Mouse (Mus musculus): ENCODE results near the gene Zfp574. TPM values are rescaled to one million over a fixed set of nuclear protein-coding genes. Genes with fewer than 3 reads are reported as not detected.
A peak's percentile ranks its signal among the peaks of the same experiment; 100 is the strongest.

Gene Zfp574
- polyA plus RNA-seq, 1 experiment from 2014 or later = 12.9 TPM

GRCm38 (mm10) chr7:25052587-25052986 lies 19.8 kb upstream of the Zfp574 start:
- 66% methylated on average over 3 of the region's 3 CpGs for WGBS
- no peak for DNase-seq (ENCODE audit: low spot score)
- Histone ChIP-seq H3K4me1 (replicated peaks; ENCODE audit: control insufficient read depth, insufficient read depth) (no peaks in the 10 kb centered on the region), H3K27me3 (ENCODE audit: control insufficient read depth, insufficient read depth, low read length) (no peaks in the 10 kb centered on the region), H3K4me2 (replicated peaks; ENCODE audit: low read depth) (no peak overlapping the region), H3K9ac (ENCODE audit: low read length) (no peak overlapping the region), H3K27ac (replicated peaks) (no peak overlapping the region), H3K36me3 (ENCODE audit: control insufficient read depth, insufficient read depth, low read length) (0 out of 2 replicates have a peak, but pooled peaks cover 3% of the 10 kb centered on the region), H3K4me3 (ENCODE audit: low read depth, low read length) (no peak overlapping the region), H3K9me3 (ENCODE audit: control insufficient read depth, low read length) (no peaks in the 10 kb centered on the region)
- TF ChIP-seq EP300 (optimal IDR thresholded peaks at IDR 0.05) (no peak), CTCF (IDR thresholded peaks at IDR 0.05; ENCODE audit: low read depth) (no peak)
- ATAC-seq (ENCODE audit: low FRiP score, low TSS enrichment) = no peak

- WGBS = 61% methylated on average over 4 of the region's 4 CpGs
- no peaks in the 10 kb centered on the region for H3K9me3 ChIP-seq (ENCODE audit: control insufficient read depth, low read length)
- ATAC-seq (ENCODE audit: low FRiP score, low TSS enrichment) (no peak), DNase-seq (ENCODE audit: low spot score) (no peak)
- peaks cover 5% of the 10 kb centered on the region for H3K36me3 ChIP-seq (ENCODE audit: control insufficient read depth, insufficient read depth, low read length)
- no peak overlapping the region for H3K4me2 ChIP-seq (replicated peaks; ENCODE audit: low read depth)
- TF ChIP-seq EP300 (optimal IDR thresholded peaks at IDR 0.05) = no peak
- TF ChIP-seq CTCF (IDR thresholded peaks at IDR 0.05; ENCODE audit: low read depth) = no peak
- no peak overlapping the region for H3K9ac ChIP-seq (ENCODE audit: low read length)
- H3K27ac ChIP-seq (replicated peaks) = no peak overlapping the region
- no peaks in the 10 kb centered on the region for H3K27me3 ChIP-seq (ENCODE audit: control insufficient read depth, insufficient read depth, low read length)
- H3K4me1 ChIP-seq (replicated peaks; ENCODE audit: control insufficient read depth, insufficient read depth) = no peaks in the 10 kb centered on the region
- no peak overlapping the region for H3K4me3 ChIP-seq (ENCODE audit: low read depth, low read length)
These were observed 15.4 kb upstream of the Zfp574 start for GRCm38 (mm10) chr7:25056951-25057350.

GRCm38 (mm10) chr7:25057888-25058287 lies 14.5 kb upstream of the Zfp574 start:
- no peak overlapping the region for H3K4me3 ChIP-seq (ENCODE audit: low read depth, low read length)
- no peak for DNase-seq (ENCODE audit: low spot score)
- H3K27me3 ChIP-seq (ENCODE audit: control insufficient read depth, insufficient read depth, low read length) = no peaks in the 10 kb centered on the region
- no peak overlapping the region for H3K27ac ChIP-seq (replicated peaks)
- no peak overlapping the region for H3K9ac ChIP-seq (ENCODE audit: low read length)
- no peak for ATAC-seq (ENCODE audit: low FRiP score, low TSS enrichment)
- 90% methylated on average over 5 of the region's 5 CpGs for WGBS
- H3K36me3 ChIP-seq (ENCODE audit: control insufficient read depth, insufficient read depth, low read length) = peaks cover 5% of the 10 kb centered on the region
- no peak overlapping the region for H3K4me2 ChIP-seq (replicated peaks; ENCODE audit: low read depth)
- H3K9me3 ChIP-seq (ENCODE audit: control insufficient read depth, low read length) = no peaks in the 10 kb centered on the region
- H3K4me1 ChIP-seq (replicated peaks; ENCODE audit: control insufficient read depth, insufficient read depth) = no peaks in the 10 kb centered on the region
- no peak for TF ChIP-seq CTCF (IDR thresholded peaks at IDR 0.05; ENCODE audit: low read depth)
- TF ChIP-seq EP300 (optimal IDR thresholded peaks at IDR 0.05) = no peak

- DNase-seq (ENCODE audit: low spot score) = no peak
- Histone ChIP-seq H3K4me3 (ENCODE audit: low read depth, low read length) (no peak overlapping the region), H3K27me3 (ENCODE audit: control insufficient read depth, insufficient read depth, low read length) (no peaks in the 10 kb centered on the region), H3K9ac (ENCODE audit: low read length) (no peak overlapping the region), H3K4me1 (replicated peaks; ENCODE audit: control insufficient read depth, insufficient read depth) (no peaks in the 10 kb centered on the region), H3K9me3 (ENCODE audit: control insufficient read depth, low read length) (no peaks in the 10 kb centered on the region), H3K27ac (replicated peaks) (no peak overlapping the region), H3K4me2 (replicated peaks; ENCODE audit: low read depth) (no peak overlapping the region), H3K36me3 (ENCODE audit: control insufficient read depth, insufficient read depth, low read length) (peaks cover 5% of the 10 kb centered on the region)
- 0 out of 2 replicates have a peak, but pooled peaks have one; percentile 19 for ATAC-seq (ENCODE audit: low FRiP score, low TSS enrichment)
- no peak for TF ChIP-seq EP300 (optimal IDR thresholded peaks at IDR 0.05)
- no peak for TF ChIP-seq CTCF (IDR thresholded peaks at IDR 0.05; ENCODE audit: low read depth)
- 84% methylated on average over 8 of the region's 8 CpGs for WGBS
These were observed 14.0 kb upstream of the Zfp574 start for GRCm38 (mm10) chr7:25058394-25058793.

GRCm38 (mm10) chr7:25058836-25059235 lies 13.5 kb upstream of the Zfp574 start:
- no peaks in the 10 kb centered on the region for H3K9me3 ChIP-seq (ENCODE audit: control insufficient read depth, low read length)
- peaks cover 5% of the 10 kb centered on the region for H3K36me3 ChIP-seq (ENCODE audit: control insufficient read depth, insufficient read depth, low read length)
- no peak overlapping the region for H3K27ac ChIP-seq (replicated peaks)
- no peak for ATAC-seq (ENCODE audit: low FRiP score, low TSS enrichment)
- TF ChIP-seq CTCF (IDR thresholded peaks at IDR 0.05; ENCODE audit: low read depth) (no peak), EP300 (optimal IDR thresholded peaks at IDR 0.05) (no peak)
- H3K9ac ChIP-seq (ENCODE audit: low read length) = no peak overlapping the region
- DNase-seq (ENCODE audit: low spot score) = no peak
- H3K4me3 ChIP-seq (ENCODE audit: low read depth, low read length) = no peak overlapping the region
- H3K4me2 ChIP-seq (replicated peaks; ENCODE audit: low read depth) = no peak overlapping the region
- WGBS = 84% methylated on average over 14 of the region's 14 CpGs
- H3K4me1 ChIP-seq (replicated peaks; ENCODE audit: control insufficient read depth, insufficient read depth) = no peaks in the 10 kb centered on the region
- H3K27me3 ChIP-seq (ENCODE audit: control insufficient read depth, insufficient read depth, low read length) = no peaks in the 10 kb centered on the region

- Histone ChIP-seq H3K27ac (replicated peaks) (no peak overlapping the region), H3K36me3 (ENCODE audit: control insufficient read depth, insufficient read depth, low read length) (peaks cover 7% of the 10 kb centered on the region), H3K4me1 (replicated peaks; ENCODE audit: control insufficient read depth, insufficient read depth) (no peaks in the 10 kb centered on the region), H3K4me2 (replicated peaks; ENCODE audit: low read depth) (no peak overlapping the region), H3K9me3 (ENCODE audit: control insufficient read depth, low read length) (no peaks in the 10 kb centered on the region), H3K4me3 (ENCODE audit: low read depth, low read length) (no peak overlapping the region), H3K9ac (ENCODE audit: low read length) (no peak overlapping the region), H3K27me3 (ENCODE audit: control insufficient read depth, insufficient read depth, low read length) (no peaks in the 10 kb centered on the region)
- no peak for DNase-seq (ENCODE audit: low spot score)
- no peak for ATAC-seq (ENCODE audit: low FRiP score, low TSS enrichment)
- WGBS = 94% methylated on average over 6 of the region's 6 CpGs
- TF ChIP-seq CTCF (IDR thresholded peaks at IDR 0.05; ENCODE audit: low read depth) (no peak), EP300 (optimal IDR thresholded peaks at IDR 0.05) (no peak)
These were observed 9.0 kb upstream of the Zfp574 start for GRCm38 (mm10) chr7:25063346-25063745.
